Mouse (Mus musculus) ES-Bruce4 (cell line): ENCODE measurements around the gene Tbrg4. TPM values are rescaled to one million over a fixed set of nuclear protein-coding genes. Genes with fewer than 3 reads are reported as not detected.

Experiments used
- H3K27ac ChIP-seq: 2 replicates; pipeline ENCODE4 v1.5.1; 2012; ENCODE audit warnings: low read length, inconsistent platforms; ENCODE audit not compliant: insufficient read depth
- H3K27me3 ChIP-seq: 2 replicates; pipeline ENCODE4 v1.6.1; 2012; ENCODE audit warnings: mild to moderate bottlenecking, low read length, inconsistent platforms; ENCODE audit not compliant: control insufficient read depth, poor library complexity, insufficient read depth, severe bottlenecking
- H3K36me3 ChIP-seq: 2 replicates; pipeline ENCODE4 v1.6.1; 2012; ENCODE audit warnings: inconsistent platforms, mild to moderate bottlenecking, low read length, moderate library complexity; ENCODE audit not compliant: control insufficient read depth, poor library complexity, insufficient read depth, severe bottlenecking
- H3K4me1 ChIP-seq: one replicate; pipeline ENCODE4 v1.8.1; 2011; ENCODE audit warnings: low read length; ENCODE audit not compliant: control insufficient read depth, insufficient read depth
- H3K4me3 ChIP-seq: 2 replicates; pipeline ENCODE4 v1.5.1; 2011; ENCODE audit warnings: low read depth, mild to moderate bottlenecking, low read length
- H3K9ac ChIP-seq: 2 replicates; pipeline ENCODE4 v1.6.1; 2012; ENCODE audit warnings: low read depth, mild to moderate bottlenecking, inconsistent platforms; ENCODE audit not compliant: poor library complexity, severe bottlenecking
- H3K9me3 ChIP-seq: replicated peaks from 2 replicates; pipeline ENCODE4 v1.6.1; 2012; ENCODE audit warnings: mild to moderate bottlenecking, low read length, inconsistent platforms; ENCODE audit not compliant: control insufficient read depth, poor library complexity, insufficient read depth, severe bottlenecking
- CTCF ChIP-seq: IDR thresholded peaks from one replicate; pipeline ENCODE4 v1.8.1; 2011; ENCODE audit warnings: low read depth, low read length
- EP300 ChIP-seq: IDR thresholded peaks from 2 replicates; pipeline ENCODE4 v1.6.1; 2011; ENCODE audit warnings: low read depth, low read length; ENCODE audit not compliant: insufficient read depth
- POLR2A ChIP-seq: IDR thresholded peaks from one replicate; pipeline ENCODE4 v1.8.1; 2011; ENCODE audit warnings: low read length; ENCODE audit not compliant: insufficient read depth
- polyA plus RNA-seq: library from polyadenylated mRNA; stranded (reverse); fragments of >200 nt; gene quantifications from 2 replicates; pipeline ENCODE4 v1.2.4, GENCODE M21; 2011; ENCODE audit warnings: low read depth; ENCODE audit not compliant: missing spikeins, insufficient read depth, insufficient read length

Tbrg4 gene
- polyA plus RNA-seq, 1 experiment, result 92.5 TPM

DNA sequence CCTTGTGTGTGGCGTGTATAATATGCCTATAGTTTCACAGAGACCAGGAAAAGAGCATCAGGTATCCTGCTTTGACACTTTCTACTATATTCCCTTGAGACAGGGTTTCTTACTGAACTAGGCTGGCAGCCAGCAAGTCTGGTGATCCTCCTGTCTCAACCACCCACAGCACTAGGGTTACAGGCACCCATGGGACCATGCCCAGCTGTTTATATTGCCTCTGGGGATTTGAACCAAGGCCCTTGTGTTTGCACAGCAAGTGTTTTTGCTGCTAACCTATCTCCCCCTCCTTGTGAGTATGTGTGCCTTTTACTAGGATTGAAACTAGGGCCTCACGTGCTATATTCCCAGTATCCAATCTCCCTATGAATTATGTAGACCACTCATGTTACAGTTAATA is 44.3 kb downstream of the Tbrg4 start:
- H3K27me3 ChIP-seq, result no peaks in the 10 kb centered on the region
- no peak overlapping the region for H3K9ac ChIP-seq
- no peak for TF ChIP-seq POLR2A
- TF ChIP-seq EP300, result no peak
- TF ChIP-seq CTCF, result no peak
- H3K36me3 ChIP-seq, result 0 out of 2 replicates have a peak, but pooled peaks cover 4% of the 10 kb centered on the region
- H3K9me3 ChIP-seq, result no peaks in the 10 kb centered on the region
- no peak overlapping the region for H3K4me3 ChIP-seq
- no peaks in the 10 kb centered on the region for H3K4me1 ChIP-seq
- H3K27ac ChIP-seq, result no peak overlapping the region

DNA sequence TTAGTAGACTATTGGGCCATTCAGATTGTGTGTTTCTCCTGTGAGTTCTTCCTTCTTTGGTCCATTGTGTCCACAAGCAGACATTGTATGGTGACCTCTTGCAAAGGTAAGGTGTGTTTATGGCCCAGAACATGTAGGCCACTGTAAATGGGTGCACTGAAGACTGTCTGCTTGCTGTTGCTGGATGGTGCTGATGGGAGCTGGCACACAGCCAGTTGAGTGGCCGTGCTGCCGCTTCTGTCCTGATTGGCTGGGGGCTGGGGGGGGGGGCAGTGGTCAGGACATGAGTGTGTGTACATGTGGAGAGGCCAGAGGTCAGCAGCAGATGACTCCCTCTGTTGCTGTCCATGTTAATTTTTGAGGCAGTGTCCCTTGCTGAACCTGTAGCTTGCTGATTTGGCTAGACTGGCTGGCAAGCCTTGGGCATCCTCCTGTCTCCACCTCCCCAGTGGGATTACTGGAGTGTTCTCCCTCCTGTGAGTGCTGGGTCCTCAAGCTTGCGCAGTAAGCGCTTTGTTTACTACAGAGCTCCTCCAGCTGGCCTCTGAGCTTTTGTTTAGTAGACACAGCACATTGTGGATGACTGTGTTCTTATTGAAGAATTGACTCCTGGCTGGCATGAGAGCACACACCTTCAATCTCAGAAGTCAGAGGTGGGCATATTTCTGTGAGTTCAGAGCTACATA is 45.7 kb downstream of the Tbrg4 start:
- Histone ChIP-seq H3K4me3 (no peak overlapping the region), H3K36me3 (0 out of 2 replicates have a peak, but pooled peaks cover 4% of the 10 kb centered on the region), H3K4me1 (no peaks in the 10 kb centered on the region), H3K27ac (no peak overlapping the region), H3K9me3 (no peaks in the 10 kb centered on the region), H3K9ac (no peak overlapping the region), H3K27me3 (no peaks in the 10 kb centered on the region)
- no peak for TF ChIP-seq EP300
- no peak for TF ChIP-seq CTCF
- no peak for TF ChIP-seq POLR2A

DNA sequence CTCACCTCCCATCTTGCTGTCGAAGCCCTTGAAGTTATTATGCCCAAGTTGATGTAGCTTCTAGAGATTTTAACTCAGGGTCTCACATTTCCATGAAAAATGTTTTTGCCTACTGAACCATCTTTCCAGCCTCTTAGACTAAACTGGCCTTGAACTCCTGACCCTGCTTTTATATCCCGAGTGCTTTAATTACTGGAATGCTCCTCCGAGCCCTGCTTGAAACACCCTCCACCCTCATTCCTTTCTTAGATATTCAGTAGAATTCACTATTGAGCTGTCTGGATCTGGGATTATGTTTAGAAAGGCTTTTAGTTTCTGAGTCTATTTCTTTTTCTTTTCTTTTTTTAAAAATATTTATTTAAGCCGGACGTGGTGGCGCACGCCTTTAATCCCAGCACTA is 46.5 kb downstream of the Tbrg4 start:
- Histone ChIP-seq H3K36me3 (0 out of 2 replicates have a peak, but pooled peaks cover 4% of the 10 kb centered on the region), H3K9ac (no peak overlapping the region)

DNA sequence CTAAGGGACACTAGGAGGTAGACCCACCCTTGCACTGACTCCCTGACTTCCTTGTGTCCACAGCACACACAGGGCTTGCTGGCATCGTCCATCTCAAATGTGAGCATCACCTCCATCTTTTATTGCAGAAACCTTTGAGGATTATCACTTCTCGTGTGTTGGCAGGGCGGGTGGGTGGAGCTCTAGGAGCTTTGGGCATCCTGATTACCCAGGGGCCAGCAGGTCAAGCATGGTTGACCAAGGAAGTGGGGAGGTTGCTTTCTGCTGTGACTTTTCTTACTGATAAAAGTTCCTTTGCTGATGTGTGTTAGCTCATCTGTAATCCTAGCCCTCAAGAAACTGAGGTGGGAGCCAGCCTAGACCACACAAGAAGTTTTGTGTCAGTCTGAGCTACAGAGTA is 49.7 kb downstream of the Tbrg4 start:
- no peaks in the 10 kb centered on the region for H3K36me3 ChIP-seq
- H3K4me1 ChIP-seq, result no peaks in the 10 kb centered on the region
- no peaks in the 10 kb centered on the region for H3K9me3 ChIP-seq
- H3K4me3 ChIP-seq, result no peak overlapping the region
- no peak overlapping the region for H3K27ac ChIP-seq
- H3K27me3 ChIP-seq, result no peaks in the 10 kb centered on the region
- no peak overlapping the region for H3K9ac ChIP-seq
- TF ChIP-seq EP300 (no peak), POLR2A (no peak), CTCF (no peak)

More for the DNA sequence above, 46.5 kb downstream of the Tbrg4 start:
- no peaks in the 10 kb centered on the region for H3K4me1 ChIP-seq
- no peaks in the 10 kb centered on the region for H3K27me3 ChIP-seq
- no peak for TF ChIP-seq CTCF
- TF ChIP-seq EP300, result no peak
- TF ChIP-seq POLR2A, result no peak
- no peak overlapping the region for H3K27ac ChIP-seq
- H3K4me3 ChIP-seq, result no peak overlapping the region
- no peaks in the 10 kb centered on the region for H3K9me3 ChIP-seq

DNA sequence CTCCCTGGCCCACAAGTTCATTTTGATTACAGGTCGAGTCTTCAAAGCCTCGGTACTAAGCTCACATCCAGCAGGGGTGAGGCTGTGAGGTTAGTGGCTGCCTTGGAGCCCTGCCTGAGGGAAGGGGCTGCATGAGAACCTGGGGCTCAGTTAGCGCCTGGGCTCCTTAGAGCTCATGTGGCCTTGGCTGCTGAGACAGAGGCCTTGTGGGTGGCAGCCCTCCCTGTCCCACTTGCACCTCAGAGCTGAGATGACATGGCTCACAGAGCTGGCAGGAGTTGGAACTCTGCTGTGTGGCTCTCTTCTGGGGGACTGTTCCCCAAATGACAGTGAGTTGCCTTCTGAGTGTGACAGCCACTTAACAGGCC is 56.5 kb downstream of the Tbrg4 start:
- Histone ChIP-seq H3K4me1 (no peaks in the 10 kb centered on the region), H3K9me3 (no peaks in the 10 kb centered on the region), H3K4me3 (no peak overlapping the region)

DNA sequence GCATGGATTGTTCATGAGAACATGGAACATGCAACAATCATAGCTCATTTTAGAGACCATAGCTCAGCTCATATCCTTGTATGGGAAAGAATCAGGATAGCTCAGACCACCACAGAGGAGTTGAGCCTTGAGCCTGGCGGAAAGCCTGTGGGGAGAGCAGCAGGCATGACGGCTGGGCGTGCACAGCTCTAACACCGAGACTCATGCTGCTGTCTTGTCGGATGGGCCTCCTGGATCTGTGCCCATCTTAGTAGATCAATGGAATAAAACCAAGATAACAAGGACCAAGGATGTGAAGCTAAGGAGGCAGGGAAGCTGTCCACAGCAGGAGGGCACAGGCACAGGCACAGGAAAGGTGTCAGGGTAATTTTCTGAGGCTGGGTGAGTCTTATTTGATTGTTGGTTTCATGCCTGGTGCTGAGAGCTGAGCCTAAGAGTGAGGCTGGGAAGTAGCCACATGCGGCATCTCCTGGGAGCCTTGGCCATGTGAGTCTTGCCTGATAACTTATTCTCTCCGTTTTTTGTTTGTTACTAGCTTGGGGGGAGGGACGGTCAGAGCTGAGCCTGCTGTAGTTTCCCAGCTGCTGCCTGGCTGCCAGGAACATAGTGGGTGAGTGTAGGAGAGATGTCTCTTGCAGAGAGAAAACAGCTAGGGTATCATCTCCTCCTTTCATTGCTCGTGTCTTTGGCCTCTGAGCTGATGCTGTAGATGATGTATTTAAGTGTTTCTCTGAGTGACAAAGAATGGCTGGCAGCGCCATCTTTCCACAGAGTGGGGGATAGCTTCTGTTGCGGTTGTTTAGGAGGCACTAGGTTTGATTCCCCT is 57.1 kb downstream of the Tbrg4 start:
- H3K9ac ChIP-seq, result no peak overlapping the region

More for the DNA sequence above, 56.5 kb downstream of the Tbrg4 start:
- no peak for TF ChIP-seq CTCF
- TF ChIP-seq POLR2A, result no peak
- no peak for TF ChIP-seq EP300
- H3K36me3 ChIP-seq, result no peaks in the 10 kb centered on the region
- no peak overlapping the region for H3K27ac ChIP-seq
- H3K9ac ChIP-seq, result no peak overlapping the region
- H3K27me3 ChIP-seq, result no peaks in the 10 kb centered on the region

More for the DNA sequence above, 57.1 kb downstream of the Tbrg4 start:
- H3K36me3 ChIP-seq, result no peaks in the 10 kb centered on the region
- H3K4me3 ChIP-seq, result no peak overlapping the region
- TF ChIP-seq POLR2A (no peak), EP300 (no peak), CTCF (no peak)
- H3K9me3 ChIP-seq, result no peaks in the 10 kb centered on the region
- H3K27ac ChIP-seq, result no peak overlapping the region
- no peaks in the 10 kb centered on the region for H3K4me1 ChIP-seq
- no peaks in the 10 kb centered on the region for H3K27me3 ChIP-seq
